Mouse (Mus musculus): ENCODE measurements around the gene Slc34a3. TPM values are rescaled to one million over a fixed set of nuclear protein-coding genes. Genes with fewer than 3 reads are reported as not detected.
A peak's percentile ranks its signal among the peaks of the same experiment; 100 is the strongest.

Slc34a3 gene
- polyA plus RNA-seq, 1 experiment from 2014 or later: 0.26 TPM

DNA sequence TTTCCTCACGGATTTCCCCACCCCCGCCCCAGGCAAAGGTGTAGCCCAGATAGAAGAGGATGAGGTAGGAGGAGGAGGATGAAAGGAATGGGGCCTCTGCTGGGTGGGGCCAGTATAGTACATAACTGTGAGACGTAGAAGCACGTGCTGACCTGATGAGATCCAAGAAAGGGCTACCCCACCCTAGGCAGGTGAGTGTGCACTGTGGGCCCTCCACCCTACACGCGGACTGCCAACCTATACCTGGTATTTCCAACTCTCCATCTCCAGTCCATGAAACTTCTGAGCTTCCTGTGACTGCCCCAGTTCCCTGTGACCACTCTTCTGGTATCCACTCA, 7.2 kb upstream of the Slc34a3 start:
- H3K36me3 ChIP-seq (ENCODE audit: control insufficient read depth, insufficient read depth, low read length): peaks cover 5% of the 10 kb centered on the region; the same call in 1 of the 2 replicates
- peaks cover 6% of the 10 kb centered on the region; the same call in 1 of the 2 replicates for H3K4me1 ChIP-seq (replicated peaks; ENCODE audit: control insufficient read depth, insufficient read depth, low read length)
- DNase-seq (ENCODE audit: low spot score): peak; percentile 69
- no peak overlapping the region for H3K27ac ChIP-seq (ENCODE audit: low read depth)
- H3K27me3 ChIP-seq (replicated peaks; ENCODE audit: control insufficient read depth, insufficient read depth, low read length): peaks cover 22% of the 10 kb centered on the region
- no peak overlapping the region for H3K9ac ChIP-seq (ENCODE audit: low read length)
- 11% methylated on average over 6 of the region's 6 CpGs for WGBS
- ATAC-seq (replicated peaks; ENCODE audit: low FRiP score, low TSS enrichment, low read depth): peak; percentile 38; the same call in 1 of the 2 replicates
- H3K4me3 ChIP-seq (ENCODE audit: low read depth, low read length): peak overlapping the region; percentile 48
- peak overlapping the region; percentile 94 for H3K4me2 ChIP-seq (ENCODE audit: low read length)
- no peaks in the 10 kb centered on the region for H3K9me3 ChIP-seq (ENCODE audit: control insufficient read depth, low read length)

DNA sequence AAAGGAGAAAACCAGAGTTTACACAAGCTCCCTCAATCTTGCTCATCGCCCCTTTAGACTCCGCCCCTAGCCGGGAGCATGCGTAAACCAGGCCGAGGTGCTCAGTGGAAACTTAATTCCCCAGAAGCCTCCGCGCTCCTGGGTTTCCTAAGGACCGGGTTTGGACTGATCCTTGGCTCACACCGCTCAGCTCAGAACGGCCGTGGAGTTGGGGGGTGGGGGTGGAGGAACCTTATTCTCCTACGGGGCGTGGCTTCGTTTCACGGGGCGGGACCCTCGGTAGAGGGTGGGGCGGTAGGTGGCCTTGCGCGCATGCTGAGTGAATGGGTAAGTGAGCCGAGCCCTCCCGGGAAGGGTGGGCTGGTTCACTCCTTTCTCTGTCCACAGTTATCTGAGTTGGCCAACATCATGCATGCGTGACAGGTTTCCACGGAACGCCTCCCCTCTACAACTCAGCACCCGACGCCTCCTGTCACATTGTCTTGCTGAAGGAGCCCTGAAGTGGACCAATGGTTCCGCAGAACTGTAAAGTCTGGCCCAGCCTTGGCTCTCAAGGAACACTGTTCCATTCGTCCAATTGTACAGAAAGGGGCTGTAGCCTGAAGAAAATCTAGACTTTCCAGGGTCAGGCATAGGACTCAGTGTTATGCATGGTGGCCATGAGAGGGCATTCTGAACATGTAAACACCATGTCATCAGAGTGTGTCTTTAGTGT, 6.7 kb upstream of the Slc34a3 start:
- peak overlapping the region; percentile 48 for H3K4me3 ChIP-seq (ENCODE audit: low read depth, low read length)
- peaks cover 6% of the 10 kb centered on the region; the same call in 1 of the 2 replicates for H3K4me1 ChIP-seq (replicated peaks; ENCODE audit: control insufficient read depth, insufficient read depth, low read length)
- H3K9ac ChIP-seq (ENCODE audit: low read length): 0 out of 2 replicates have a peak overlapping the region, but pooled peaks have one; percentile 6
- H3K9me3 ChIP-seq (ENCODE audit: control insufficient read depth, low read length): no peaks in the 10 kb centered on the region
- WGBS: 1% methylated on average over 29 of the region's 29 CpGs
- ATAC-seq (replicated peaks; ENCODE audit: low FRiP score, low TSS enrichment, low read depth) (peak; percentile 77), DNase-seq (ENCODE audit: low spot score) (peak; percentile 83)
- no peak overlapping the region for H3K27ac ChIP-seq (ENCODE audit: low read depth)
- peak overlapping the region; percentile 94 for H3K4me2 ChIP-seq (ENCODE audit: low read length)
- 0 out of 2 replicates have a peak, but pooled peaks cover 5% of the 10 kb centered on the region for H3K36me3 ChIP-seq (ENCODE audit: control insufficient read depth, insufficient read depth, low read length)
- H3K27me3 ChIP-seq (replicated peaks; ENCODE audit: control insufficient read depth, insufficient read depth, low read length): peaks cover 22% of the 10 kb centered on the region

DNA sequence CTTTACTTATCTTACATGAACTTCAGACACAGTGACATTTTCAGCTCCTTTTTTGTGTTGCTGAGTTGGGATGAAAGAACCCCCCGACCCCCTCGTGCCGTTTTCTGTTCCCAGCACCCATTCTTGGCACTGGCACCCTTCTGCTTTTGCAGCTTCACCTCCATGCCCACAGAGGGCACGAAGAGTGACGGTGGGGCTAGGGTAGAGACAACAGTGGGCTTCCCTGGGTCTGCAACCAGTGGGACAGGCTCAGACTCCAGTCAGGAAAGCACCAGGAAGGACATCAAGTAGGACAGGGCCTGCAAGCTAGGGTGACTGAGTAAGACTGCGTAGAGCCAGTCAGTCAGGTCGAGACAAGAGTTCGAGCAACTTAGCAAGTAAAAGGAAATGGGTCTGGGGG, 6.1 kb upstream of the Slc34a3 start:
- WGBS: 48% methylated on average over 8 of the region's 8 CpGs
- H3K27ac ChIP-seq (ENCODE audit: low read depth): no peak overlapping the region

DNA sequence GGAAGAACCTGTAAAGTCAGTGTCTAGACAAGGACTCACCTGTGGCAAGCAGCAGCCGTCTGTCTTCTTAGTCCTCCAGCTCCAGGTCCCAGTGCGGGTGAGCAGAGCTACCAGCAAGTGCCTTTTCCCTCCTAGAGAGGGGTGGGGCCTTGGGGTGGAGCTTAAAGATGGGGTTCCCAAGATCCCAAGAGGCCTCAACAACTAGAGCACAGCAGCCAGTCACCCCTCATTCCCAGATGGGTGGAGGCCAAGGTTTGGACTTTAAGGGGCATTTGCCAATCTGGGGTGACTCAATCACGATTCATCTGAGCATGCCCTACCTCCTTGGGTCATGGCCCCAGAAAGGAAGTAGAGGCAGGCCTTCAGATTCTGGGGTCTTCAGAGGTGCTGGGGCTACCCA, 5.6 kb upstream of the Slc34a3 start:
- H3K9ac ChIP-seq (ENCODE audit: low read length): no peak overlapping the region
- H3K27ac ChIP-seq (ENCODE audit: low read depth): no peak overlapping the region
- WGBS: 89% methylated on average over 3 of the region's 3 CpGs
- no peaks in the 10 kb centered on the region for H3K36me3 ChIP-seq (ENCODE audit: control insufficient read depth, insufficient read depth, low read length)
- peaks cover 6% of the 10 kb centered on the region; the same call in 1 of the 2 replicates for H3K4me1 ChIP-seq (replicated peaks; ENCODE audit: control insufficient read depth, insufficient read depth, low read length)
- no peak overlapping the region for H3K4me2 ChIP-seq (ENCODE audit: low read length)
- H3K4me3 ChIP-seq (ENCODE audit: low read depth, low read length): no peak overlapping the region
- ATAC-seq (replicated peaks; ENCODE audit: low FRiP score, low TSS enrichment, low read depth) (no peak), DNase-seq (ENCODE audit: low spot score) (no peak)
- H3K27me3 ChIP-seq (replicated peaks; ENCODE audit: control insufficient read depth, insufficient read depth, low read length): peaks cover 22% of the 10 kb centered on the region
- no peaks in the 10 kb centered on the region for H3K9me3 ChIP-seq (ENCODE audit: control insufficient read depth, low read length)

More for the DNA sequence above, 6.1 kb upstream of the Slc34a3 start:
- Histone ChIP-seq H3K4me3 (ENCODE audit: low read depth, low read length) (peak overlapping the region; percentile 48), H3K4me1 (replicated peaks; ENCODE audit: control insufficient read depth, insufficient read depth, low read length) (peaks cover 6% of the 10 kb centered on the region; the same call in 1 of the 2 replicates), H3K9me3 (ENCODE audit: control insufficient read depth, low read length) (no peaks in the 10 kb centered on the region), H3K27me3 (replicated peaks; ENCODE audit: control insufficient read depth, insufficient read depth, low read length) (peaks cover 22% of the 10 kb centered on the region), H3K9ac (ENCODE audit: low read length) (0 out of 2 replicates have a peak overlapping the region, but pooled peaks have one; percentile 6), H3K36me3 (ENCODE audit: control insufficient read depth, insufficient read depth, low read length) (0 out of 2 replicates have a peak, but pooled peaks cover 1% of the 10 kb centered on the region), H3K4me2 (ENCODE audit: low read length) (peak overlapping the region; percentile 94)
- ATAC-seq (replicated peaks; ENCODE audit: low FRiP score, low TSS enrichment, low read depth) (peak; percentile 7; the same call in 1 of the 2 replicates), DNase-seq (ENCODE audit: low spot score) (no peak)

DNA sequence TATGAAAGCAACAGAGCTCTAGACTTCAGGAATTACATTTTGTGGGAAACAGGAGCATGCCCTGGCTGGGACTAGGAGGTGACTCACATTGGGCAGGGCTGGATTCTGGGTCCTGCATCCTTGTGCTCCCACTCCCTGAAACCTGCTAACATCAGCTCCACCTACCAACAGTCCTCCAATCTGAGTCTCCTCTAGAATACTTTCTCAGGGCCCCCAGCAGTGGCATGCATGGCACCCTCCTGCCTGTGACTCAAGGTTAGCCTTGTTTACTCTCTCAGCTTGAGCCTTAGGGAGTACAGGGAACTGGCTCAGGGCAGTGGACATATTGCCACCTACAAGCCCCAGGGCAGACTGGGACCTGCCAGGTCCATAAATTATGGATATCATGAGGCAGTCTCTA, 3.9 kb upstream of the Slc34a3 start:
- Histone ChIP-seq H3K4me1 (replicated peaks; ENCODE audit: control insufficient read depth, insufficient read depth, low read length) (peaks cover 6% of the 10 kb centered on the region; the same call in 1 of the 2 replicates), H3K9me3 (ENCODE audit: control insufficient read depth, low read length) (no peaks in the 10 kb centered on the region), H3K27ac (ENCODE audit: low read depth) (no peak overlapping the region), H3K4me3 (ENCODE audit: low read depth, low read length) (no peak overlapping the region), H3K27me3 (replicated peaks; ENCODE audit: control insufficient read depth, insufficient read depth, low read length) (peaks cover 21% of the 10 kb centered on the region), H3K9ac (ENCODE audit: low read length) (no peak overlapping the region), H3K4me2 (ENCODE audit: low read length) (no peak overlapping the region), H3K36me3 (ENCODE audit: control insufficient read depth, insufficient read depth, low read length) (no peaks in the 10 kb centered on the region)
- DNase-seq (ENCODE audit: low spot score) (no peak), ATAC-seq (replicated peaks; ENCODE audit: low FRiP score, low TSS enrichment, low read depth) (no peak)

DNA sequence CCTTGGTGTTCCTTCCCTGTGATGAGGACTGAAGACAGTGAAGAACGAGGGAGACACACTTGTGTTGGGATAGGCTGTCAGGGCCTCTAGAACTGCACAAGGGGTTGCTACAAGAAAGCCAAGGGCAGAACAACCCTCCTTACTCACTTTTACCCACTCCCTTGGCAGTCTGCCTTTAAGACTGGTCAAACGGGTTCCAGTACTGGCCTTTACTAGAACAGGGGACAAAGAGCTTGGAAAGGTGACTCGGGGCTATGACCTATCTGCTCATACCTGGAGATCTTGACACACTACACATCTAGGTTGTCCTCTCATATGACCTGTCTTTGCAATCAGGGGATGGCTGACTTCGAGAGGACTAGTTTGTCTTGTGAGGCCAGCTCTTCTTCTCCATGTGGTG, 3.4 kb upstream of the Slc34a3 start:
- Histone ChIP-seq H3K9ac (ENCODE audit: low read length) (no peak overlapping the region), H3K4me3 (ENCODE audit: low read depth, low read length) (no peak overlapping the region), H3K9me3 (ENCODE audit: control insufficient read depth, low read length) (no peaks in the 10 kb centered on the region), H3K4me1 (replicated peaks; ENCODE audit: control insufficient read depth, insufficient read depth, low read length) (peaks cover 6% of the 10 kb centered on the region; the same call in 1 of the 2 replicates), H3K27ac (ENCODE audit: low read depth) (no peak overlapping the region), H3K27me3 (replicated peaks; ENCODE audit: control insufficient read depth, insufficient read depth, low read length) (peaks cover 16% of the 10 kb centered on the region), H3K4me2 (ENCODE audit: low read length) (no peak overlapping the region), H3K36me3 (ENCODE audit: control insufficient read depth, insufficient read depth, low read length) (no peaks in the 10 kb centered on the region)
- ATAC-seq (replicated peaks; ENCODE audit: low FRiP score, low TSS enrichment, low read depth) (no peak), DNase-seq (ENCODE audit: low spot score) (no peak)
- 56% methylated on average over 4 of the region's 4 CpGs for WGBS

DNA sequence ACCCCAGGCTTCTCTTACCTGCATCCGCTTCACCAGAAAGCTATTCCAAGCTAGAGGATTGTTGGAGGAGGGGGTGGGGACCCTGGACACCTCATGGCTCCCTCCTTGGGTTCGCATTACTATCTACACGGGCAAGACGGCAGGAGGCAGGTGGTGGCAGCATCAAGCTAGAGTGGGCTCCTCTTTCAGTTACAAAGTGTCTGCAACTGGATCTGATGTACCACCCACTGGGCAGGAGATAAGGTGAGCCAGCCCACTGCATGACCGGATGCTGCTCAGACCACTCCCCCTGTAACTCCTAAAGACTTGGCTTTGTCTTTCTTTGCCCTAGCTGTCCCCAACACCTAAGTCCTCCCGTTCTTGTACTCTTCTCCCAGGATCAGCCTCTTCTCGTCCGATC, 2.5 kb upstream of the Slc34a3 start, which contains the start of gene Rnf224:
Rnf224 (minus strand) TSS at position 174 of the 400 bp plus-strand sequence.
- Histone ChIP-seq H3K4me1 (replicated peaks; ENCODE audit: control insufficient read depth, insufficient read depth, low read length) (peaks cover 6% of the 10 kb centered on the region; the same call in 1 of the 2 replicates), H3K9ac (ENCODE audit: low read length) (no peak within 1 kb of the TSS)

DNA sequence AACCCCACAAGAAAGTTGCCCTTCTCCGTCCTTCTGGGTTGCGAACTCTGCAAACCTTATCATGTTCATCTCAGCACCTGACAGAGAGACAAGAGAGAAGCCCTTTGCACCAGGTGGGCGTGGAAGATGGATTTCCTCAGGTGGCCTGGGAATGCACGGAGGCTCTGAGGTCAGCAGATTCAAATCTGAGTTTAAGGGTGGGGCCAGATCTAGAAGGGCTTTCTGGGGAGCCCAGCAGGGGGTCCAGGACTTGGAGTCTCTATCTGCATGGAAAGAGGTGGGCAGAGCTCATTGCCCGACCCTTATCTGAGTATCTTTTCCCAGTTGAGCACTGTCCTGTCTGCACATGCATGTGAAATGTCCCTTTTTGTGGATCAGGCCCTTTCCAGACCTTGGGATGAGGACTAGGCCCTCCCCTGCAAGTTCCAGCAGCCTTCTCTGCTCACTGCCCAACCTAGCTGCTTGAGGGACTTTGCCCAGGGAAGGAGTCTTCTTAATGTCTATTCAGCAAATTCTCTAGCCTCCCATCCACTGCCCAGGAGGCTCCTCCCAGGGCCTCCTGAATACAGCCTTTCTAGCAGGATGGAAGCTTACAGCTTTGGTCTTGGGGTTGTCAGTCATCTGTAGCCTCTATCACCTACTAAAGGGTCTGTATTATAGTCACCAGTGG, 522 bp upstream of the Slc34a3 start:
- no peak overlapping the region for H3K4me3 ChIP-seq (ENCODE audit: low read depth, low read length)
- ATAC-seq (replicated peaks; ENCODE audit: low FRiP score, low TSS enrichment, low read depth) (no peak), DNase-seq (ENCODE audit: low spot score) (no peak)
- no peaks in the 10 kb centered on the region for H3K9me3 ChIP-seq (ENCODE audit: control insufficient read depth, low read length)
- H3K27me3 ChIP-seq (replicated peaks; ENCODE audit: control insufficient read depth, insufficient read depth, low read length): no peaks in the 10 kb centered on the region
- no peaks in the 10 kb centered on the region for H3K4me1 ChIP-seq (replicated peaks; ENCODE audit: control insufficient read depth, insufficient read depth, low read length)
- H3K27ac ChIP-seq (ENCODE audit: low read depth): no peak overlapping the region
- no peak overlapping the region for H3K4me2 ChIP-seq (ENCODE audit: low read length)
- H3K36me3 ChIP-seq (ENCODE audit: control insufficient read depth, insufficient read depth, low read length): no peaks in the 10 kb centered on the region
- no peak overlapping the region for H3K9ac ChIP-seq (ENCODE audit: low read length)
- WGBS: 57% methylated on average over 5 of the region's 5 CpGs

More for the DNA sequence above, 2.5 kb upstream of the Slc34a3 start, which contains the start of gene Rnf224:
- no peak for DNase-seq (ENCODE audit: low spot score)
- Histone ChIP-seq H3K4me2 (ENCODE audit: low read length) (no peak within 1 kb of the TSS), H3K4me3 (ENCODE audit: low read depth, low read length) (no peak within 1 kb of the TSS), H3K27me3 (replicated peaks; ENCODE audit: control insufficient read depth, insufficient read depth, low read length) (peaks cover 7% of the 10 kb centered on the region), H3K36me3 (ENCODE audit: control insufficient read depth, insufficient read depth, low read length) (no peaks in the 10 kb centered on the region), H3K9me3 (ENCODE audit: control insufficient read depth, low read length) (no peaks in the 10 kb centered on the region), H3K27ac (ENCODE audit: low read depth) (no peak within 1 kb of the TSS)
- no peak for ATAC-seq (replicated peaks; ENCODE audit: low FRiP score, low TSS enrichment, low read depth)
- WGBS: 31% methylated on average over 8 of the region's 8 CpGs

Measured in intestine, embryonic 14.5 days (tissue).